Comparison of ENCODE assay signal across 11 mouse cellular contexts in the genomic region with DNA sequence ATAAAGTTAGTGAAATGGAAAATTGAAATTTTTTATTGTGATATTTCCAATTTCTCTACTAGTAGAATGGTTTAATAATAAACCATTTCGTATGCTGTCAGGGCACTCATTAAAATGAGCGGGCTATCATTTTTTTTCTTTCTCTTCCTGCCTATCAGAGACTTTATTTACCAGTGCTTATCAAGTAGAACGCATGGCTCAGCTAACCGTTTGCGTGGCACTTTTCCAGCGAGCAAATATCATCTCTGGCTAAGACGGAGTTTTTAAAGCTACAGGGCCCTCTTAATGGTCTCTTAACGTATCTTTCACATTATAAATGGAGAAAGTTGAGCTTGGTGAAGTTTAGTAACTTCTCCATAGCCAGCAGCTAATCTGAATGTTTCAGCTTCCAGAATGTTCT. TPM values are rescaled to one million over a fixed set of nuclear protein-coding genes. Genes with fewer than 3 reads are reported as not detected.
A peak's percentile ranks its signal among the peaks of the same experiment; 100 is the strongest.
DNase-seq lines count a peak whose midpoint lies in the region; ATAC-seq and TF ChIP-seq lines count a peak whose summit lies in the region.
"Had no signal": no experiment of that assay in that cellular context is flagged by ENCODE, and none has a peak within 500 bp of the region (broad histone marks: within the 10 kb centered on the region; RNA-seq: fewer than 3 reads in every experiment).

No protein-coding gene starts in this region.

- no peak overlapping the region for H3K27ac ChIP-seq in heart, embryonic 10.5 days
- H3K27ac ChIP-seq in stomach, postnatal 0 days (replicated peaks), result no peak overlapping the region
- no peak overlapping the region for H3K27ac ChIP-seq in midbrain, postnatal 0 days (ENCODE audit: low read depth, low read length)
- H3K27ac ChIP-seq: layer of hippocampus, adult 2 months; liver, embryonic 15.5 days had no signal

- peaks cover under 1% of the 10 kb centered on the region; the same call in 1 of the 2 replicates for H3K9me3 ChIP-seq in heart, embryonic 10.5 days
- H3K9me3 ChIP-seq in stomach, postnatal 0 days (ENCODE audit: control insufficient read depth, low read length), result no peaks in the 10 kb centered on the region
- H3K9me3 ChIP-seq in midbrain, postnatal 0 days (ENCODE audit: low read length), result no peaks in the 10 kb centered on the region

- DNase-seq in heart, adult 18-20 months, result peak; percentile 25 to 32
- DNase-seq in heart, embryonic 10.5 days (ENCODE audit: low spot score), result no peak
- peak; percentile 35 to 37 for DNase-seq in urinary bladder, postnatal 36 days (ENCODE audit: low spot score in 2 of 2)
- DNase-seq in urinary bladder, postnatal 25 days (ENCODE audit: low spot score), result no peak
- peak; percentile 61 to 65 for DNase-seq in kidney, postnatal 4 days
- peak; percentile 84 for DNase-seq in stomach, postnatal 0 days (ENCODE audit: low spot score)
- no peak for DNase-seq in midbrain, postnatal 0 days (ENCODE audit: low spot score)
- DNase-seq: spleen, adult 18-20 months had no signal

- no peak overlapping the region for H3K9ac ChIP-seq in stomach, postnatal 0 days (ENCODE audit: low read length)
- H3K9ac ChIP-seq in midbrain, postnatal 0 days (replicated peaks; ENCODE audit: low read length, poor library complexity, severe bottlenecking), result no peak overlapping the region
- H3K9ac ChIP-seq: liver, embryonic 15.5 days had no signal

- H3K36me3 ChIP-seq in heart, embryonic 10.5 days, result no peaks in the 10 kb centered on the region
- H3K36me3 ChIP-seq in stomach, postnatal 0 days (ENCODE audit: control insufficient read depth, insufficient read depth, low read length), result no peaks in the 10 kb centered on the region
- H3K36me3 ChIP-seq in midbrain, postnatal 0 days (ENCODE audit: insufficient read depth, low read length), result no peaks in the 10 kb centered on the region
- H3K36me3 ChIP-seq: liver, embryonic 15.5 days had no signal

- H3K4me1 ChIP-seq in heart, embryonic 10.5 days, result no peaks in the 10 kb centered on the region
- no peaks in the 10 kb centered on the region for H3K4me1 ChIP-seq in stomach, postnatal 0 days (replicated peaks; ENCODE audit: control insufficient read depth, insufficient read depth)
- H3K4me1 ChIP-seq in midbrain, postnatal 0 days (ENCODE audit: insufficient read depth, low read length), result no peaks in the 10 kb centered on the region
- H3K4me1 ChIP-seq: liver, embryonic 15.5 days had no signal

- H3K4me2 ChIP-seq in stomach, postnatal 0 days (replicated peaks; ENCODE audit: low read depth), result no peak overlapping the region
- no peak overlapping the region for H3K4me2 ChIP-seq in midbrain, postnatal 0 days (ENCODE audit: low read depth, low read length, poor library complexity, severe bottlenecking)
- H3K4me2 ChIP-seq: liver, embryonic 15.5 days had no signal

- peak; percentile 38; the same call in 1 of the 2 replicates for ATAC-seq in stomach, postnatal 0 days (ENCODE audit: low FRiP score, low TSS enrichment)
- ATAC-seq in midbrain, postnatal 0 days (ENCODE audit: low FRiP score), result no peak
- no peak for ATAC-seq in cerebellum, adult (ENCODE audit: insufficient number of reproducible peaks, low FRiP score, low TSS enrichment)

- TF ChIP-seq EP300 in stomach, postnatal 0 days (optimal IDR thresholded peaks at IDR 0.05), result no peak

- no peak overlapping the region for H3K4me3 ChIP-seq in heart, embryonic 10.5 days
- H3K4me3 ChIP-seq in stomach, postnatal 0 days (ENCODE audit: low read depth, low read length), result no peak overlapping the region
- H3K4me3 ChIP-seq in midbrain, postnatal 0 days (ENCODE audit: low read depth, low read length), result no peak overlapping the region
- H3K4me3 ChIP-seq: layer of hippocampus, adult 2 months; liver, embryonic 15.5 days had no signal

- no peak for TF ChIP-seq CTCF in stomach, postnatal 0 days (IDR thresholded peaks at IDR 0.05; ENCODE audit: low read depth)
- no peak for TF ChIP-seq CTCF in midbrain, postnatal 0 days (IDR thresholded peaks at IDR 0.05)

- H3K27me3 ChIP-seq in heart, embryonic 10.5 days (ENCODE audit: insufficient read depth, poor library complexity, severe bottlenecking), result no peaks in the 10 kb centered on the region
- H3K27me3 ChIP-seq in stomach, postnatal 0 days (ENCODE audit: control insufficient read depth, insufficient read depth, low read length), result no peaks in the 10 kb centered on the region
- H3K27me3 ChIP-seq in midbrain, postnatal 0 days (ENCODE audit: insufficient read depth, low read length), result no peaks in the 10 kb centered on the region
- H3K27me3 ChIP-seq: liver, embryonic 15.5 days had no signal

- 63% methylated on average over 8 of the region's 8 CpGs for WGBS in heart, embryonic 10.5 days
- WGBS in stomach, postnatal 0 days, result 10% methylated on average over 8 of the region's 8 CpGs
- 71% methylated on average over 8 of the region's 8 CpGs for WGBS in midbrain, postnatal 0 days

RNA-seq across cellular contexts. Expression of a gene that starts 44.0 kb away (rescaled TPM):
- 100 to 1,000 TPM in 1 of 2 experiments, 10 to 100 TPM in 1; 98.0 to 172 TPM for total RNA-seq in heart, adult 18-20 months (2021)
- polyA plus RNA-seq in heart, embryonic 10.5 days (2016; fragmentation: Nextera tagmentation; extraction: Ambion mirVana), result 26.6 and 28.4 TPM in 2 replicates
- polyA plus RNA-seq in stomach, postnatal 0 days (2015; fragmentation: Nextera tagmentation; extraction: Ambion mirVana), result 27.1 and 34.4 TPM in 2 replicates
- total RNA-seq in midbrain, postnatal 0 days (2014; rRNA removed), result 9.2 and 13.2 TPM in 2 replicates
- 10.7 and 15.3 TPM in 2 replicates for polyA plus RNA-seq in midbrain, postnatal 0 days (2015; fragmentation: Nextera tagmentation; extraction: Ambion mirVana)

Comparison
In these comparisons a context has a peak if more than half of its experiments do, and no peak if none do; other contexts are left out.
1. DNase-seq: peak in heart, adult 18-20 months (2 of 2), urinary bladder, postnatal 36 days (2 of 2), kidney, postnatal 4 days (2 of 2) and stomach, postnatal 0 days (single experiment); none in heart, embryonic 10.5 days (single experiment), urinary bladder, postnatal 25 days (single experiment) and midbrain, postnatal 0 days (single experiment).